Mouse (Mus musculus): Measurements from ENCODE around the gene Sstr2.
A peak's percentile ranks its signal among the peaks of the same experiment; 100 is the strongest.

The Sstr2 gene

DNA sequence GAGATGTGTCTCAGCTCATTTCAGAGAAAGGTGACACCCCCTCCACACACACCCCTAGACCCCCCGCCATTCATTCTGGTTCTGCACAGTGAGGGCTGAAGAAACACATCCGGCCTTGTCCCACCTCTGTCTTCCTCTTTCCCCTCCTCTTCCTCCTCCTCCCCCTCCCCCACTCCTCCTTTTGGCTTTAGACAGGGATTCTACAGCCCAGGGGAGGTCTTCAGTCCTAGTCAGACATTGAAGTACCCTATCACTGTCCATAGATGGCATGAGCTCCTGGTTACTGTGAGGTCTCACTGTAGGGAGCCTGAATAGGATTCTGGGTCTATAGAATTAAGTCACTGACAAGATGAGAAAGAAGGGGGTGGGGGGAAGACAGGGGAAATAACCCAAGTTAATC is 1.9 kb downstream of the Sstr2 start:
- no peak for DNase-seq

- DNase-seq = no peak
Observed at GRCm38 (mm10) chr11:113622028-113622427, 2.9 kb downstream of the Sstr2 start.

DNA sequence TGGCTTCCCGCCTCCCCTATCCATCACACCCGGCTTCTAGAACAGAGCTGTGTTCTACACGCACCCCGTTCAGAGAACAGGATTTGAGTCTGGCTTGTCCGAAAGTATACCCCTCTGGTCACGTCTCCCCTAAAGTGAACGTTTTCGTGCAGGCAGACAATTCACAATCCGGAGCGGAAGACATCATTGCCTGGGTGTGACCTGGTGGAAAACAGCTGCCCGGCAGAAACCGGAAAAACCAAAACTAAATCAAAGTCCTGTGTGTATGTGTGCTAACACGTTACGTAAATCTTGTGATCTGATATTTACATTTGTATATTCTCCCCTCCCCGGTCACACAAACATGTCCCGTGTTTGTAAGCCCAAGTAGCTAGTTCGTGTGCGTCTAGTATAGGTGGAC is 6.3 kb downstream of the Sstr2 start:
- no peak for DNase-seq

DNA sequence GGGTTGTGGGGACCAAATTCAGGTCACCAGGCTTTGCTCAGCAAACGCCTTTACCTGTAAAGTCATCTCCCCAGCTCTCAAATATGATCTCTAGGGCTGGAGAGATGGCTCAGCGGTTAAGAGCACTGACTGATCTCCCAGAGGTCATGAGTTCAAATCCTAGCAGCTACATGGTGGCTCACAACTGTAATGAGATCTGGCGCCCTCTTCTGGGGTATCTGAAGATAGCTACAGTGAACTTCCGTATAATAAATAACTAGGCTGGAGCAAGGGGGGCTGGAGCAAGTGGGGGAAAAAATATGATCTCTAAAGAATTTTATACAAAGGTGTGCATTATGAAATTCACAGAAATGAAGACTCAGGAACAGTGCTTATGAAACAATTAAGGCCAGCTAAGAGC is 8.6 kb downstream of the Sstr2 start:
- DNase-seq = no peak

DNA sequence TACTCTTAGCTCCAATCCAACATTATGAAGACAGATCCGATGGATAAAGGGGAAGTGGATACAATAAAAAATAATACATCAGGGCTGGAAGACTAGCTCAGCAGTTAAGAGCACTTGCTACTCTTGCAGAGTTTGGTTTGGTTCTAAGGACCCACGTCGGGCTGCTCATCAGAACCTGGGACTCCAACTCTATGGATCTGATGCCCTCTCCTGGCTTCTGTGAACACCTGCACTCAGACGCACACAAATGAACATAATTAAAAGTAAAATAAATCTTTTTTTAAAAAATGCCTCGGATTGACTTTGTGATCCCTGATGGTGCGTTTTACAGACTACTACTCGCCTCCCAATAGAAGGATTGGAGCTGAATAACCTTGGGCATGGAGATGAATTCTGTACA is 11.5 kb downstream of the Sstr2 start:
- no peak for DNase-seq

- no peak for DNase-seq
Observed at GRCm38 (mm10) chr11:113631302-113631701, 12.2 kb downstream of the Sstr2 start.

GRCm38 (mm10) chr11:113631862-113632261 is 12.7 kb downstream of the Sstr2 start:
- no peak for DNase-seq

DNA sequence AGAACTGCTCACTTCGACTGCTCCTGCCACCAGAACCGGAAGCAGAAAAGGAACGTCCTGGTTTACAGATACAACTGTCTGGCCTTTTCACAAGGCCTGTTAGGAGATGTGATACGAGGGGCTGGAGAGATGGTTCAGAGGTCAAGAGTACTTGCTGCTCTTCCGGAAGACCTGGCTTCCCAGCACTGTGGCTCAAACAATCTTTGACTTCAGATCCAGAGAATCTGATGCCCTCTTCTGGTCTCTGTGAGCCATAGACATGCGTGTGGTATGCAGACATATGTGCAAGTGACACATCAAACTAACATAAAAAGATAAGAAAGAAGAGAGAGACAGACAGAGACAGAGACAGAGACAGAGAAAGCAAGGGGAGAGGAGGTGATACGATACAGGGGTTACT is 13.2 kb downstream of the Sstr2 start:
- no peak for DNase-seq

GRCm38 (mm10) chr11:113633398-113633797 is 14.3 kb downstream of the Sstr2 start:
- no peak for DNase-seq

- DNase-seq = no peak
Observed at GRCm38 (mm10) chr11:113634699-113635121, 15.6 kb downstream of the Sstr2 start.

GRCm38 (mm10) chr11:113638680-113639079 is 19.5 kb downstream of the Sstr2 start:
- DNase-seq = no peak

DNA sequence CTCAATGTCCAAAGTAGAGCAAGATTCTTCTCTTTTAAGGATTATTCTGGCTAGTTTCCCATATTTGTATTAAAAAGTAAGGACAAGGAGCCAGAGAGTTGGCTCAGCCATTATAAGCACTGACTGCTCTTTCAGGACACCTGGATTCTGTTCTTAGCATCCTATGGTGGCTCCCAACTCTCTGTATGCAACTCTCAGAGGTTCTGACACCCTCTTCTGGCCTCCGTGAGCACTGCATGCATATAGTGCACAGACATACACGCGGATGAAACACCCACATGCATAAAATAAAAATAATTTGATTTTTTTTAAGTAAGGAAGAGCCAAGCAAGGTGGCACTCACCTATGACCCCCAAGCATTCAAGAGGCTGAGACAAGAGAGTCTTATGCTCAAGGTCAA is 26.0 kb downstream of the Sstr2 start:
- DNase-seq = no peak

DNA sequence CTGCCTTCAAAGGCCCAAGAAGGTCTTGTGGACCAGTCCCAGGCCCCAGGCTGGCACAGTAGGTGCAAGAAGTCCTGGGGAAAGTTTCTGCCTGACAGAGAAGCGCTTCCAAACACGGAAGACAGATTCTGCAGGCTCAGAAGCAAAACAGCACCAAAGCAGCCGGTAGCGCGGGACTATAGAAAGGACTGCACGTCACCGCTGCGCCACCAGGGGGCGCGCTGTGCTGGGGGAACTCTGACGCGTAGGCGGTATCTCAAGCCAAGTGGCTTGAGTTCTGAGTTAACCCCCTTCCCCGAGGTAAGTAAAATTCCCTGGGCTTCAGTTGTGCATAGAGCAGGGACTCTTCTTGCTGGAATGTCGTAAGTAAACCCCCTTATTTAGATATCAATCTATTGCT is 29.0 kb downstream of the Sstr2 start:
- DNase-seq = peak; percentile 83

DNA sequence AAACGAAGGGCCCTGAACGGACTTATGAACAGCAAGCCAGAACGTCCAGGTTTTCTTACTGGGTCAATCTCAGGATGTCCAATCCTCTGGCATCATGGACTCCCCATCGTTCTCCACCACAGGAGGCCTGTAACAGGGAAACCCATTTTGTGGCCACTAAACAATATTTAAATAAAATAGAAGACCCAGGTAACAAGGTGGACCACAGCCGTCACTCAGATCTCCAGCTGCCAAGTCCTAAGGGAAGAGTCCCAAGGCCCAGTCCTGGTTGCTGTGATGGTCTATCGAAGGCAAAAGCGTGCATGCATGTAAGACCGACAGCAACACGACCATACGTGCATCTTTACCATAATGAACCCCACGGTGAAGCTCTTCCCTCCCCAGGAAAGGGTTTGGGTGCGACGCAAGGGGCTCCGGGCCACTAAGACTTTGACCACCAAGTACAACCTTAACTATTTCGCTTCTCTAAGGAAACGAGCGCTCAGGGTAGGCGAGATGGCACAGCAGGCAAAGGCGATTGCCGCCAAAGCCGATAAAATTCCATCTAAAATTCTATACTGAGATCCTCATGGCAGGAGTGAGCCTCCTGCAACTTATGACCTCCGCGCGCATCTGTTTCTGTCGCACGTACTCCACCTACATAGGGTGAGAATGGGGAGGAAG is 29.7 kb downstream of the Sstr2 start, which contains the start of gene Cog1:
TSS of gene Cog1 (plus strand) at position 480 of the 663 bp plus-strand sequence.
- DNase-seq = no peak

DNA sequence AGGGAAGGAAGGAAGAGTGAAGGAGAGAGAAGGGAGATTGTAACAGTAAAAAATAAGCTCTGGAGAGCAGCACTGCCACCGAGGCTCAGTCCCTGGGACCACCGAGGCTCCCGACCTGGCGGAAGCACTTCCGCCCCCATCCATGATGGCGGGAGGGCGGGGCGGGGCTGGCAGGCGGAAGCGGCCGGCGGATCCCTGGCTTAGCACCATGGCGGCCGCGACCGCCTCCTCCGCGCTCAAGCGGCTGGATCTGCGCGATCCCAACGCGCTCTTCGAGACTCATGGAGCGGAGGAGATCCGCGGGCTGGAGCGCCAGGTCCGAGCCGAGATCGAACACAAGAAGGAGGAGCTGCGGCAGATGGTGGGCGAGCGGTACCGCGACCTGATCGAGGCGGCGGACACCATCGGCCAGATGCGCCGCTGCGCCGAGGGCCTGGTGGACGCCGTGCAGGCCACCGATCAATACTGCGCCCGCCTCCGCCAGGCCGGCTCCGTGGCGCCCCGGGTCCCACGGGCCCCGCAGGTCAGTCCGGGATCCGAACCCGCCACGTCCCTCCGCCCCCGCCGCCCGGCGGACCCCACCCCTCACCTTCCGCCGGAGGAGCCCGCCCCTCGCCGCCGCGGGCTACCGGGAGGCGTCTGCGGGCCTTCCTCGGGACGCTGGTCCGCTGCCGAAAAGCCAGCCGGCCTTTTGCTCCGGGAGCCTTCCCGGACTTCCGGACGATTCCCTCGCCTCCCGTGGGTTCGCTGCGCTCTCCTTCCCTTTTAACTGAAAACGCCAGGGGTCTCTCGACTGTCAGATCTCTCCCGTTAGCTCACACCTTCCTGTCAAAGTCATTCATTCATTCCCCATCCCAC is 30.4 kb downstream of the Sstr2 start, which contains the start of gene Slc39a11:
TSS of gene Slc39a11 (minus strand) at position 727 of the 858 bp plus-strand sequence.
- peak; percentile 72 for DNase-seq

GRCm38 (mm10) chr11:113651206-113651906 is 32.2 kb downstream of the Sstr2 start:
- DNase-seq = peak; percentile 73

GRCm38 (mm10) chr11:113651907-113652273 is 32.7 kb downstream of the Sstr2 start:
- peak; percentile 75 for DNase-seq

- no peak for DNase-seq
Observed at GRCm38 (mm10) chr11:113652516-113652915, 33.4 kb downstream of the Sstr2 start.

GRCm38 (mm10) chr11:113654105-113654504 is 35.0 kb downstream of the Sstr2 start:
- DNase-seq = no peak

GRCm38 (mm10) chr11:113654561-113655270 is 35.6 kb downstream of the Sstr2 start:
- DNase-seq = peak; percentile 50

GRCm38 (mm10) chr11:113656511-113656932 is 37.4 kb downstream of the Sstr2 start:
- DNase-seq = peak; percentile 98

DNA sequence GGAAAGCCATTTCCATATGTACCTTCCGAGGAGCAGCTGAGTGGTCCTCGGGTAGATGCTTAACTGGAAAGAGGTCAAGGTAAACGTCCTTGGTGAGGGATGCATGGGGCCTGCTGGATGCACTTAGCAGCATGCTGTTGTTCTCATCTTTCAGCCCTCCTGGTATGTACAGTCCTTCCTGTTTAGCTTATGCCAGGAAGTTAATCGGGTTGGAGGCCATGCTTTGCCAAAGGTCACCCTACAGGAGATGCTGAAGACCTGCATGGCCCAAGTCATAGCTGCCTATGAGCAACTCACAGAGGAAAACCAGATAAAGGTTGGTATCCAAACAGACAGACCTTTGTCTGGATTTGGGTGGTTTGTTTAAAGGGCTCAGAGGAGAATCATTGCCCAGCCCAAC is 38.1 kb downstream of the Sstr2 start:
- no peak for DNase-seq

- DNase-seq = peak; percentile 45
Observed at GRCm38 (mm10) chr11:113658319-113658718, 39.2 kb downstream of the Sstr2 start.

Measured in cerebellum, adult 9-11 months (tissue).